Mouse (Mus musculus): ENCODE data around the gene Olfr1177-ps.

The Olfr1177-ps gene

DNA sequence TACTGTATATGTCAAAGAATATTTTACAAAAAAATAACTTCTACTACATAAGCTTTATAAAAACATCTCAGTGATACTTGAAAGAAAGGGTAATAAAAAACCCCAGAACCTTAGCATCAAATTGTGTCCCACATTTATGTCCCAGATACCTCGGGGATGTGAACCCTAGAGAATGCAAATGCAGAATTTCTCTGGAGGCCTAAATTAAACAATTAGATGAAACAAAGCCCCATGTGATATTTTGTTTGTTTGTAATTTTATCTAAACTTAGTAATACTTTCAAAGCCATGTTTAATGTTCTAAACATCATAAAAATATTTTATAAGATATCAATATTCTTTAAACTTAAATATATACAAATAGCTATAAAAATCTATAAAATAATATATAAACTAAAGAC lies at the start of gene Olfr1177-ps:
Gene Olfr1177-ps, minus strand, starts transcription at position 101 of the 400 bp plus-strand sequence.
- DNase-seq (ENCODE audit: low spot score): no peak

DNA sequence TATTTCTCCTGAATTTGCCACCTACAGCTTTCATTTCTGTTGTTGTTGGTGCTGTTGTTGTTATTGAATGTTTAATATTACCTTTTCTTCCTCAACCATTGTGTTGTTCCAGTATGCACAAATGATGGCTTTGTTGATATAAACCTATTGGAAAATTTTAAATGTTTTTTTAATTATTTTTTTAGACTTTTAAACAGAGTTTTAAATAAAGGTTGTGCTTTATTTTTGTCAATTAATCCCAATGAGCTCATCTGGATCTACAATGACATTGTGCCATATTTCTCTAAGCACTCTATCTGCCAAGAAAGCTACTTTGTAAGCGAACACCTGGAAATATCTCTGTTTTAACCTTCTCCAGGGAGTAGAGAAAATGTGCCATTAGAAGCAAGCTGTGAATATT lies 40.5 kb upstream of the Olfr1177-ps start, which contains the start of gene Olfr1178:
Gene Olfr1178, plus strand, starts transcription at position 301 of the 400 bp plus-strand sequence.
- no peak for DNase-seq (ENCODE audit: low spot score)

DNA sequence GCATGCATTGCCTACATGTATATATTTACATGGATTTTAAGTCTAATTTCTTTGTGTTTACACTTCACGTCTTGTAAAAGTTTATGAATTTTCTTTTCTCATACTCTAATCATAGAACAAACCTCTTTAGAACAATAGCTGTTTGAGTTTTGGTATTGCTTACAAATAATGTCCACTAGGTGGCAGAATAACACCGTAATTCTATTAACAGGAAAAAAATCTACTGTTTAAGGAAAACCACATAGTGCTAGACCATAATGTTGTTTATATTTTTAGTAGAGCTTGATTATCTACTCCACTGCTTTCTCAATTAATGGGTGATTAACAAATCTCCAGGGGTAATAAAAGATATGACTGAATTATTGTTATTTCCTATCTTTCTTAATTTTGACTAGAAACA lies 10.0 kb upstream of the Olfr1177-ps start:
- DNase-seq (ENCODE audit: low spot score): no peak

DNA sequence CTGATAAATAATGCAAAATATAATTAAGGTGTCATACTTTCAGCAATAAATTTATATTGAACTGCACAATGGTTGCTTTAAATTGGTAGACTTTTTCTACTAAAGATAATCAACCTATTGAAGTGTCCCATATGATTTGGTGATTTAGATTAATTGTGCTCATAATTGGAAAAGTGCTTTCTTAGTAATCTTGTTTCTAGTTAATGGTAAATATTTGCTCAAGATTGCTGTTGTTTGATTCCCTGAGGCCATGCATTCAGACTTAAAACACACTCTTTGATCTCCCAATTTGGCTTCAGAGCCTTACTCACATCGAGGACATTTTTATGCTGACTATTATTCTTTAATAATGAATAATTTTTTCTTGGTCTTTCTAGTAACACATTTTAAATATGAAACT lies 9.9 kb downstream of the Olfr1177-ps start, which contains the start of gene Olfr1176:
Gene Olfr1176, plus strand, starts transcription at position 301 of the 400 bp plus-strand sequence.
- DNase-seq (ENCODE audit: low spot score): no peak

DNA sequence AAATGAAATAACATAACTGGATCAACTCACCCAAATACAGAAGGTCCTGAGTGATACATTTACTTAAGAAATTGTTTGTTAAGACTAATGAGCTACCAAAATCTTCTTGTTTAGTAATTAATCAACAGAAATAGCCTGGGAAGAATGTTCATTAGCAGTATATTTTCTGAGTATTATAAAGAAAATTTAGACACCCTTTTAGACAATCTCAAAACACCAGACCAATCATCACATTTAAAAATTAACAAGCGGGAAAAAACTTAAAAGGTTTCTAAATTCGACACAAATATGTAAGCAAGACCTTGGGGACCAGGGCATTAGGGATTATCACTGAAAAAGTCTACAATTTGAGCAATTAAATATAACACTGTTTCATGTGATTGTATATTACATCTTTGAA lies 19.2 kb downstream of the Olfr1177-ps start, which contains the start of gene Olfr1175-ps:
Gene Olfr1175-ps, minus strand, starts transcription at position 101 of the 400 bp plus-strand sequence.
- DNase-seq (ENCODE audit: low spot score): no peak

DNA sequence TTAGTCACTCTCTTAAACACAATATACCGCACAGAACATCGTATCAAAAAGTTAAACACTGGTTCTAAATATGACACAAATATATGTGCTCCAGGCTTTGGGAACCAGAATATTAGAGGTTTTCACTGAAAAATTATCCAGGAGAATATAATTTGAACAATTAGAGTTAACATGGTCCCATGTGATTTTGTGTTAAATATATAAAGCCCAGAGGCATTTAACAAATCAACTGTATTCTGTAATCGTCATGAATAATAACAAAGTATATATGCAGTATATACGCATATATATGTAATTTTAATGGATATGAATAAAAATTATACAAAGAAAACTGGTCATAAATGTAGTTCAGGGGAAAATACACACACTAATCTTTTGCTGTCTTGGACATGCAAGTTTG lies 31.3 kb downstream of the Olfr1177-ps start, which contains the start of gene Olfr1174-ps:
Gene Olfr1174-ps, minus strand, starts transcription at position 101 of the 400 bp plus-strand sequence.
- no peak for DNase-seq (ENCODE audit: low spot score)
